Mouse (Mus musculus) fat pad, adult 2 months (tissue): ENCODE results near the gene Ecsit.
"Not testable (repeated sequence)": the region's sequence is repeated elsewhere in the genome, so short reads cannot be mapped to it uniquely, and the experiment has no call there.

Experiments used
- DNase-seq: peaks from one replicate; pipeline ENCODE4 v3.0.0-alpha.2; 2011; ENCODE audit warnings: low read depth, low spot score; ENCODE audit errors: extremely low read depth

The Ecsit gene

DNA sequence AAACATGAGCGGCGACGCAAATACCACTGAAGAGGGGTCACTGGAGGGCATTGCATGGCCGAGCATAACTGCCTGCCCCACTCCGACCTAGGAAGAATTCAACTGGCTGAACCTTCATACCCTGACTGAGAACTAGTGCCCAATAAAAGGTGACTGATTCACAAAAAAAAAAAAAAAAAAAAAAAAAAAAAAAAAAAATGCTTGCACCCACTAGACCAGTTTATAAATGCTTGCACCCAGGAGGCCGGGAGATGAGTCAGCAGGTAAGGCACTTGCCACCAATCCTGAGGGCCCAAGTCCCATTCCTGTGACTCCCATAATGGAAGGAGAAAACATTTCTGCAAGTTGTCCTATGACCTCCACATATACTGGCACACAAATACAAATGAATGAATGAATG, 7.5 kb upstream of the Ecsit start:
- DNase-seq, result no peak

DNA sequence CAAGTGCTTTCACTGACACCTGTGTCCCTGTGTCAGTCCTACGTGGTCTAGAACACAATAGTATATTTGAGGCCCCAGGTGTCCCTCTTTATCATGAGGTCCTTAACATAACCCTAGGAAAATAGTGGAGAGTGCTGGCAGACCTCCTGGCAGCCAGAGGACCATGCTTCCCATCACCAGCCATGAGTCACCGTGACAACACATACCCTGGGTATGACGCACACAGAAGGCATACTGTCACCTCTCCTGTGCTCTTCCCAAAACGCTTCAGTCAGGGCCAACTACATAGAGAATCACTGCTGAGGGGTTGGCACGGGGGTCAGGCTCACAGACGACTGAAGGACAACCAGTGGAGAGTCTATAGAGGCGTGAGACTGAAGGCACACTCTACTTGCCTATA, 4.7 kb upstream of the Ecsit start:
- no peak for DNase-seq

DNA sequence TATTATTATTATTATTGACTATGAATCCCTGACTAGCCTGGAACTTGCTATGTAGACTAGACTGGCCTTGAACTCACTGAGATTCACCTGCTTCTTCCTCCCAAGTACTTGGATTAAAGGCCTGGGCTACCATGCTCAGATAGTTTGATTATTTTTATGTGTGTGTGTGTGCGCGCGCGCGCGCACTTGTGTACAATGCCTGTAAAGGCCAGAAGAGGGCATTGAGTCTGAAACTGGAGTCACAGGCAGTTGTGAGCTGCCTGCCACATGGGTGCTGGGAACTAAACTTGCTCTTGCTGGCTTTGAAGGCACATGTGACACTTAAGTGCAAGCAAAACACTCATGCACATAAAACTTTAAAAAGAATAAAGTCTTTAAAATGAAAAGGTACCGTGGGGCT, 4.0 kb upstream of the Ecsit start:
- no peak for DNase-seq

DNA sequence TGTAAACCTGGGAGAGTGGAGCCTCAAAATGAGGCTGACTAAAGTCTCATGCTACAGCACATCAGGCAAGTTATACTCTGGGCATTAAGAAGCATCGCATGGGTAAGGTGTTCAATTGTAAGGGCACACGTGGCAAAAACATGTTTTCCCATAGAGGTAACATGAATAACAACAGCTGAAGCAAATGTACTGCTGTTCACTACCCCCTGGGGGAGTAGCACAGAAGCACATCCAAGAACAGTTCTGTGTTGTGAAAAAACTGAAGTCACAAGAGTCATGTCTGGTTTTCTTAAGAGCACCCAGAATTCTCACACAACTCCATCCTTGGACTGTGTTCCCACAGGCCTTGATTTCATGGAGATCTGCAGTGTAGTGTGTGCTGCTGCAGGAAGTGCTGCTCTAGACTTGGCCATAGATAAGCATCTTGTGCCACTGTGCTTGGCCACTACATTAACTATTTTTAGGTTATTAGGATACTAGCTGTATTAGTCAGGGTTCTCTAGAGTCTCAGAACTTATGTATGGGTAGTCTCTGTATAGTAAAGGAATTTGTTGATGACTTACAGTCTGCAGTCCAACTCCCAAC, 1.9 kb upstream of the Ecsit start:
- DNase-seq, result no peak

DNA sequence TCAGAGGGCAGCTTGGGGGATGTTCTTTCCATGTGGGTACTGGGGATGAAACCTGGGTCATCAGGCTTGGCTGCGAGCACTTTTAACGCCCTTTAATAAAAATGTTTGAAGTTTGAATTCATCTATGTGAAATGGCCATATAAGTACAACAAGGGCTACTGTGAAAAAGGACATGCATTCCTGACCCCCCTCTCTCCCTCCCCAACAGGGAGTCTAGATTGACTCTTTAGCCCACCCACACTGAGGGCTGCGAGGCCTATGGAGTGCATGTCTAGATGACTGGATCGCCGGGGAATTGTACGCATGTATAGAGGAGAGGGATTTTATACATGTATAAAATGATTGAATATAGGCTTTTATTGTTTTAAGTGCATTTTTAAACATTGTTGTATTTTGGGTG, 774 bp upstream of the Ecsit start:
- no peak for DNase-seq

GRCm38 (mm10) chr9:22084667-22085021, 594 bp downstream of the Ecsit start:
- DNase-seq, result no peak

- DNase-seq, result no peak
These were observed 9.0 kb downstream of the Ecsit start for GRCm38 (mm10) chr9:22076223-22076622.

DNA sequence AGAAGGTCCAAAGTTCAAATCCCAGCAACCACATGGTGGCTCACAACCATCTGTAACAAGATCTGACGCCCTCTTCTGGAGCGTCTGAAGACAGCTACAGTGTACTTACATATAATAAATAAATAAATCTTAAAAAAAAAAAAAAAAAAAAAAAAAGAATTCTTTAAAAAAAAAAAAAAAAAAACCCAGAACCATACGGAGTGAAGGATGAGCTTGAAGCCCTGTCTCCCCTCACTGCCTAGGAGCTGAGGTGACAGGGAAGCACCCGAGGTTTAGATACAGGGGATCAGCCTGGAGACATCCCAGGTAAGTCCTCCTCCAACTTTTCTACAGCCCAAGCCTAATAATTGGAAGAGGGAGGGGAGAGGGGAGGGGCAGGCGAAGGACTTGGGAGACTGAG, 9.5 kb downstream of the Ecsit start:
- DNase-seq, result not testable (repeated sequence)

GRCm38 (mm10) chr9:22072276-22072675, 13.0 kb downstream of the Ecsit start:
- DNase-seq, result no peak

GRCm38 (mm10) chr9:22070791-22071573, 14.3 kb downstream of the Ecsit start, which contains the start of the genes Gm49318 and Zfp653:
TSS of gene Gm49318 (minus strand) at chr9:22071259.
TSS of gene Zfp653 (minus strand) at chr9:22071376.
- peak; percentile 74 for DNase-seq

GRCm38 (mm10) chr9:22069881-22070553, 15.2 kb downstream of the Ecsit start:
- no peak for DNase-seq

- DNase-seq, result no peak
These were observed 18.0 kb downstream of the Ecsit start for GRCm38 (mm10) chr9:22067195-22067594.

GRCm38 (mm10) chr9:22066433-22066832, 18.8 kb downstream of the Ecsit start:
- DNase-seq, result no peak

- no peak for DNase-seq
These were observed 19.6 kb downstream of the Ecsit start for GRCm38 (mm10) chr9:22065642-22066041.

DNA sequence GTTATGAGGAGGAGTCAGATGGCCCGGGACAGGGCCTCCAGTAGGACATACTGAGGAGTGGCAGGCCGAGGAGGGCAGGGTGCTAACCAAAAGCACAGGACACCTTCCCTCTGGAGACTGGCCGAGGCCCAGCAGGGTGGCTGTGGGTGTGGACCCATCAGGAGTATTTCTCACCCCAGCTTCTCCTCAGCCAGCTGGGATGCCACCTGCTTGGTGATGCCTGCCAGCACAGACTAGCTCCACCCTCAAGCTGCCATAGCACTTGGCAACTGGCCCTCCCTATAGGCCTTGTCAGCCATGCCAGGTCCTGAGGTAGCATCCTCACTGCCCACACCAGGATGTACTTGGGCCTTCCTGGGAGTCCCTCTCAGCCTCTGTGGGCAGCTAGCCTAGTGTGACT, 20.9 kb downstream of the Ecsit start:
- no peak for DNase-seq

DNA sequence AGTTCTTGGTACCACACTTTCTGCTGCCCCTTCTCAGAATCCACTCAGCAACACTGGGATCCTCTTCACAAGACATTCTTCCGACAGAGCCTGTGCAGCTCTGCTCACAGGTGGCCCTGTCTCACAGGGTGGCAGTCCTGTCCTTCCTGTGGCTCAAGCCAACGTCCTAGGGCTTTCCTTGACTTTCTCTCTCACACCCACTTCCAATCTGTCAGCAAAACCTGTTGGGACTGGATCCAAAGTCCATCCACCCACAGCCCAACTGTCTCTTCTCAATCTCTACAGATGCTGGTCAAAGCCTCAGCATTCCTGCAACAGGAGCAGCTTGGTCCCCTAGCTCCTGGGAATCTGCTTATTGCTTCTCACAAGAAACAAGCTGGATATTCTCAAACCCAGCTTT, 23.9 kb downstream of the Ecsit start:
- no peak for DNase-seq

DNA sequence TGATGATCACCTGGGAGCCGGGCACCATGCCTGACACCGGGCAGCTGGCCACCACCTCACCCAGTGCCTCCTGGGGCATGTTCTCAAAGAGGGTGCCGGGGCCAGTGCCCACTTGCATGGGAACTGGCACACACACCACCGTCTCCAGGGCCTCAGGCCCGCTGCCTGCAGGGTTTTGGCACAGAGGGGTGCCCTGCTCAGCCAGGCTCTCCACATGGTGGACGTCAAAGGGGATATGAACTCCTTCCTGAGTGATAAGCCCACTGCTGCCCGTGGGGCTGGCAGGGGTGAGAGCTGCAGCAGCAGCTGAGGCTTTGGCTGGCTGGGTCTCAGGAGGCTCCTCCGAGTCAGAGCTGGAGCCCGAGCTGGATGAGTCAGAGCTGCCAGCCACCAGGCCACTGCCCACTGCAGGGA, 27.2 kb downstream of the Ecsit start:
- DNase-seq, result no peak

- DNase-seq, result no peak
These were observed 28.2 kb downstream of the Ecsit start for GRCm38 (mm10) chr9:22057031-22057517.

- DNase-seq, result no peak
These were observed 28.8 kb downstream of the Ecsit start for GRCm38 (mm10) chr9:22056303-22056910.

DNA sequence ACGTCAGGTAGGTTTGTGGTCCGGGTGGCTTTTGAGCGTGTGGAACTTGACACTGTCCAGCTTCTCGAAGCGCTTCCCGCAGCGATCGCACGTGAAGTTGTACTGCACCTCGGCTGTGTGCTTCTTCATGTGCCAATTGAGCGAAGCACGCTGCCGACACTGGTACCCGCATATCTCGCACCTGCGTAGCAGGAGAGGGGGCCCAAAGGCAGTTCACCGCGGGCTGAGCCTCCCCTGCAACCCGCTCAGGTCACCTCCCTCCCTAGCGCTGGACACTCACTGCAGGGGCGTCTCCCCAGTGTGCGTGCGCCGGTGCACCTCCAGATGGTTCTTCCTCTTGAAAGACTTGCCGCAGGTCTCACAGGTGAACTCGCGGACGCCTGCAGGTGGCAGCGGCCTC, 29.5 kb downstream of the Ecsit start:
- no peak for DNase-seq

DNA sequence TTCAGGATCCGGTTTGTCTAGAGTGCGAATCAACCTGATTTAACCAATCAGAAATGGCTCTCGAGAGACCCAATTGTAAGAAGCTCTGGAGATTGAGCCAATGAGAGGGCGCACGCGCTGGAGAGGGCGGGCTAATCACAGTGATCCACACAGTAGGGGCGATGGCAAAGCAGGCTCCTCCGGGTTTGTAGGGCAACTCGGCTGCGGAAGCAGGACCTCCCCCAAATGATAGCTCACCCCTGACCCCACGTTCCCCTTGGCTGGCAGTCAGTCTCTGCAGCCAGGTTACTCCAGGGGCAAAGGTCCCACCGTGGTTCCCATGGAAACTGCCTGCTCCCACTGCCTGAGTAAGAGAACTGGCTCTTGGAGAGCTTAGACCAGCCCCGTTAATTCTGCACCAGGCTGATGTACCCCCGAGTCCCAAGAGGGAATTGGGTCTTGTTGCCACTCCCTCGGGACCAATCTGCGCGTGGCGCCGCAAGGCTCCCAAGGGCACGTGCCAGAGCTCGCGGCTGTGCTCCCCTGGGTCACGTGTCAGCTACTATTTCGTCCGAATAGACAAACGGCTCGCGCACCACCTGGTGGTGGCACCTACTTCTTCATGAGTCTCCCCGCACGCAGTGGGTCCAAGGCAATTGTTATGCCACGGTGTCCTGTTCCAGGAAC, 30.7 kb downstream of the Ecsit start:
- DNase-seq, result no peak
